Mouse (Mus musculus): ENCODE measurements around the gene Swsap1. TPM values are rescaled to one million over a fixed set of nuclear protein-coding genes. Genes with fewer than 3 reads are reported as not detected.

Gene Swsap1
- polyA plus RNA-seq (2015; fragmentation: Nextera tagmentation; extraction: Ambion mirVana) = 4.9 and 6.2 TPM in 2 replicates

DNA sequence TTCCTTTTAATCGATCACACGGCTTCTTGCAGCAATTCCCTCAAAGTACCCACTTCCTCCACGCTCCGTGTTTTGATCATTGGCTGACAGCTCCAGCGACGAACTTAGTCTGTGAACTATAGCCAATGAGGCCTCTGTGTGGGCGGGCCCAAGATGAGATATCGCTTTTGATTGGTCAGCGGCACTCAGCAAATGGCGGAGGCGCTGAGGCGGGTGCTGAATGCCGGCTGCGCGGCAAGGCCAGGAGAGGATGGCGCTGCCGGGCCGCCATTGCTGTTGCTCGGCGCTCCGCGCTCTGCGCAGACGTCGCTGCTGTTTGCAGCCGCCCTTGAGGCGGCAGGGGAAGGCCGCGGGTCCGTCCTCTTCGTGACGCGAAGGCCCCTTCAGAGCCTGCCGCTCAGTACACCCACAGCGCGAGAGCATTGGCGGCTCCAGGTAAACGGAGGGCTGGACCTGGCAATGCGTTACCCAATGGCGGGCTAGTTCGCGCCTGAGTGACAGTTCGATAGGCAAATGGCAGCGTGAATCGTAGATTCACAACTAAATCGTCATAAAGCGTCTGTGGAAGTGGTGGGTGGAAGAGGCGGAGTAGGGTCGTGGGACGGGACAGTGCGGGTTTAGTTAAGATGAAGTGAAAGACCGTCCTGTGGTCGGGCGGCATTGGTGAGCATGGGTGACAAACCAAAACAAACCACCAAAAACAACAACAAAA lies at the start of gene Swsap1:
Swsap1 (plus strand) TSS at position 186 of the 712 bp plus-strand sequence.
- Histone ChIP-seq H3K9me3 (no peaks in the 10 kb centered on the region), H3K27ac (peak within 1 kb of the TSS; percentile 85; the same call in 1 of the 2 replicates), H3K4me1 (peaks cover 13% of the 10 kb centered on the region), H3K4me3 (peak within 1 kb of the TSS; percentile 67), H3K36me3 (peaks cover 5% of the 10 kb centered on the region; the same call in 1 of the 2 replicates), H3K27me3 (peaks cover 22% of the 10 kb centered on the region), H3K4me2 (replicated peaks) (peak within 1 kb of the TSS; percentile 70), H3K9ac (peak within 1 kb of the TSS; percentile 78)
- WGBS = under 1% methylated on average over 54 of the region's 54 CpGs
- ATAC-seq (ENCODE audit: low FRiP score, low read depth) = peak; percentile 98

DNA sequence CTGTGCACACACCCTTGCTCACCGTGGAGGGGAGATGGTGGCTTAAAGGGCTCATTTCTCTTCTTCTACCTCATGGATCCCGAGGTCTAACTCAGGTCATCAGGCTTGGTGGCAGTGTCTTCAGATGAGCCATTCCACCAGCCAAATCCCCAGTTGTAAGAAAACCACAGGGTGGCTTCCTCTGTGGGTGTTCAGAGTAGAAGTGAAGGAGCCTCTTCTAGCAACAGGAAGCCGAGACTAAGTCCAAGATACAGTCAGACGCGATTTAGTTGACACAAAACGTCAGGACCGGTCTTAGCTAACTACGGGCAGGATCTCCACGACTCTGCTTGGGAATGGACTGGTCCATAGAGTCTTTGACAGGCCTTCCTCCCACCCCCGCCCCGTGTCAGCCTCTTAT lies 47.3 kb upstream of the Swsap1 start:
- 78% methylated on average over 11 of the region's 11 CpGs for WGBS
- Histone ChIP-seq H3K9ac (no peak overlapping the region), H3K27ac (no peak overlapping the region), H3K9me3 (no peaks in the 10 kb centered on the region), H3K4me3 (no peak overlapping the region), H3K4me1 (no peaks in the 10 kb centered on the region), H3K4me2 (replicated peaks) (no peak overlapping the region), H3K27me3 (peaks cover 10% of the 10 kb centered on the region; the same call in 1 of the 2 replicates), H3K36me3 (no peaks in the 10 kb centered on the region)
- ATAC-seq (ENCODE audit: low FRiP score, low read depth) = no peak

DNA sequence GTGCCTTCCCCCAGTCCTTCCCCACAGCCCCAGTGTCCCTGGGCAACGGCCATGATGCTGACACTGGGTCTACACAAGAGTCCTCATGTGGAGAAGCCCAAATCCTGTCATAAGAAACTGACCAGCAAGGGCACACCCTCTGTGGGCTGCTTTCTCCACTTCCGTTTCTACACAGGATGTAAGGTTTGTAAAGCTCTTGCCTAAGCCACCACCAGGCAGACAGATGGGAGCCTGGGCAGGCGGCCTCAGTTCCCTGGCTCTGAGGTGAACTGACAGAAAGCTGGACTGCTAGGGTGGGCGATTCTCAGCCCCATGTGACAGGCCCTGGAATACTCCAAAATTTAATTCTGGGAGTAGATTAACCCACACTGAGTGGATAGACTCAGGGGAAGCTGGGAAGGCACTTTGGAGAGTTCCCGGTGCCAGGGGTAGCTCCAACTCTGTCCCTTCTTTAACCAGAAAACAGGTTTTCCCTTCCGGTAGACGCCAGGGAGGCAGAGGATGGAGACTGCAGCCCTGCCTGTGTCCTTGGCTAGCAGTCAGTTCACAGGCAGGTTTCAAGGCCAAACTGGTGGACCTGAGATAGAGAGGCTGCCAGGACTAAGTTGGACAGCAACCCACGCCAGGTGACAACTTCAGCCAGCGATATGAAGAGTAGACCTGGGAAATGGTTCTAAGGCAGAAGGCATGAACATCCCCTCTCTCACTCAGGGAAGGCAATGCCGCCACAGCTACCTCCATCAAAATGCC lies 45.9 kb upstream of the Swsap1 start:
- ATAC-seq (ENCODE audit: low FRiP score, low read depth) = no peak

DNA sequence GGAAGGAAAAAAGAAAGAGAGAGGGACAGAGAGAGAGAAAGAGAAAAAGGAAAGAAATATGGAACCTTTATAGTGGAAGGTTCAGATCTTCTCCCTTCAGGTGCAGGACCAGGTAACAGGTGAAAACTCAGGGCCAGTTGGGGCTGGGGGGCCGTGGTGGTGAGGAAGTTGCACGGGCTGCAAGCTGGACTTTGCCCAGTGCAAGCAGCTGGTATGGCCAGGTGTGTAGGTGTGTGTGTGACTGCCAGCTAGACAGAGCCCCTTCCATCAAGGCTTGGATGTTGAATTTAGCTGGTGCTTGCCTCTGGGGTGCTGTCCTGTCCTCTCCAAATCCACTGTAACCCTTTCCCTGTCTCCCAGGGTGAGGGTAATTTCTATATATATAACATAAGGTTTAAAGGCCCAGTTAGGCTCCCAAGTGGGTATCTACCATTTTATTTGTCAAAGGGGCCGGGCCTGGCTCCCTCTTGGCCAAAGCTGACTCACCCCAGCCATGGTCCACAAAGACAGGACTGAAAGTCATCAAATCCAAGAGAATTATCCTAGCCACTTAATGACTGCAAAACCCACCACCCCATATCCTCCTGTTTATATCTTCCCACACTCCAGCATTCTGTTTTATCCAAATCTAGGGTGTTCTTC lies 38.6 kb upstream of the Swsap1 start:
- peak overlapping the region; percentile 65 for H3K4me3 ChIP-seq
- peaks cover 2% of the 10 kb centered on the region; the same call in 1 of the 2 replicates for H3K36me3 ChIP-seq
- peaks cover 5% of the 10 kb centered on the region for H3K4me1 ChIP-seq
- H3K9ac ChIP-seq = peak overlapping the region; percentile 68; the same call in 1 of the 2 replicates
- peaks cover 27% of the 10 kb centered on the region for H3K27me3 ChIP-seq
- no peak overlapping the region for H3K27ac ChIP-seq
- H3K9me3 ChIP-seq = no peaks in the 10 kb centered on the region
- H3K4me2 ChIP-seq (replicated peaks) = peak overlapping the region; percentile 97
- ATAC-seq (ENCODE audit: low FRiP score, low read depth) = no peak
- 63% methylated on average over 3 of the region's 3 CpGs for WGBS

More for the DNA sequence above, 45.9 kb upstream of the Swsap1 start:
- Histone ChIP-seq H3K27ac (no peak overlapping the region), H3K4me3 (no peak overlapping the region), H3K27me3 (0 out of 2 replicates have a peak, but pooled peaks cover 4% of the 10 kb centered on the region), H3K9me3 (no peaks in the 10 kb centered on the region), H3K4me1 (no peaks in the 10 kb centered on the region), H3K9ac (no peak overlapping the region; the same call in 1 of the 2 replicates), H3K36me3 (no peaks in the 10 kb centered on the region), H3K4me2 (replicated peaks) (no peak overlapping the region)
- whole genome bisulfite sequencing = 70% methylated on average over 10 of the region's 10 CpGs

DNA sequence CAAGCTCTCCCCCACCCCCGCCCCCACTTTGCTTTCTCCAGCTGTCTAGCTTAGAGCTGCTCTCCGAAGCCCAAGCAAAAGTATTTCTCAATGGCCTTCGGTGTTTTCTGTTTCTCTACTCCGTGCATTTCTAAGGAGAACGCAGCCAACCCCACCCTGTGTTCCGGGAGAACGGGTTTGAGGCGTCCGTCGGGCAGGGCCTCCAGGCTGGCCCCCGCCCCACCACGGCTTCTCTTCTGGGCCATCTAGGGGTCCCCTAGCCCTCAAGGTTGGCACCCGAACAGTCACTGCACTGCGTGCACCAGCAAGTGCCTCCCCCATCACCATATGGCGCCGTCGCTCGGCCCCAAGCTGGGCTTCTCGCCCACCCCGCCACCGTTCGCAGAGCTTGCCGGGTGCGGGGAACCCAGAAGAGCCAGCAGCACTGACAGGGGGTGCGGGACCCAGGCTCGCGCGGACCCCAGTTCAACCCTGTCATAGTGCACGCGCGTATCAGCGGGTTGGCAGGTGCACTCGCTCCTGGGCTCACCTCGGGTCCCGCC lies 38.0 kb upstream of the Swsap1 start:
- peak overlapping the region; percentile 97 for H3K4me2 ChIP-seq (replicated peaks)
- H3K9ac ChIP-seq = peak overlapping the region; percentile 68
- ATAC-seq (ENCODE audit: low FRiP score, low read depth) = no peak; the same call in 1 of the 2 replicates
- no peaks in the 10 kb centered on the region for H3K9me3 ChIP-seq
- no peak overlapping the region; the same call in 1 of the 2 replicates for H3K27ac ChIP-seq
- peaks cover 3% of the 10 kb centered on the region; the same call in 1 of the 2 replicates for H3K36me3 ChIP-seq
- WGBS = 2% methylated on average over 35 of the region's 35 CpGs
- H3K4me3 ChIP-seq = peak overlapping the region; percentile 65
- H3K4me1 ChIP-seq = peaks cover 5% of the 10 kb centered on the region
- peaks cover 27% of the 10 kb centered on the region for H3K27me3 ChIP-seq

DNA sequence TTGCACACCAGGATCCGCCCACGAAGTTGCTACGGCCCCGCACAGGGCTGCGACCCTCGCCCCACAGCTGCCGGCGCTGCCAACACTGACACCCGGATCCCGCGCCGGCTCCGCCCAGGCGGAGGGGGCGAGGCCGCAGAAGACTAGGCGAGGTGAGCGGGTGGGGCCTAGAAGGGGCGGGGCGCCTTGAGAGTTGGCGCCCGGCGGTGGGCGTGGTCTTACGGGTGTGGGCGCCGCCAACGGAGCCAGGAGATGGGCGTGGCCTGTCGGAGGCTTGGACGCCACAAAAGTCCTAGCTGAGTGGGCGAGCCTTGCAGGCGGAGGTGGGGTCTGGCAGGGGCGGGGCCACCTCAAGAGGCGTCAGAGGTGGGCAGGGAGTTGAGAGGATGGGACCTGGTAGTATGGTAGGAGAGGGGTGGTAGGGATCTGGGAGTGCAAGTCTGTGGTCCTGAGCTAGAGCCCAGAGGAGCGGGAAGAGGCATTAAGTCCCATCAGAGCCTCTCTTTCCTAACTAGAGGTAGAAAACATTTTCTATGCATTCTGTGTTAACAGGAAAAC lies 37.4 kb upstream of the Swsap1 start, which contains the start of gene Rab3d:
Rab3d (minus strand) TSS at position 158 of the 558 bp plus-strand sequence.
- WGBS = under 1% methylated on average over 35 of the region's 36 CpGs
- ATAC-seq (ENCODE audit: low FRiP score, low read depth) = peak; percentile 94
- H3K27ac ChIP-seq = no peak within 1 kb of the TSS; the same call in 1 of the 2 replicates

DNA sequence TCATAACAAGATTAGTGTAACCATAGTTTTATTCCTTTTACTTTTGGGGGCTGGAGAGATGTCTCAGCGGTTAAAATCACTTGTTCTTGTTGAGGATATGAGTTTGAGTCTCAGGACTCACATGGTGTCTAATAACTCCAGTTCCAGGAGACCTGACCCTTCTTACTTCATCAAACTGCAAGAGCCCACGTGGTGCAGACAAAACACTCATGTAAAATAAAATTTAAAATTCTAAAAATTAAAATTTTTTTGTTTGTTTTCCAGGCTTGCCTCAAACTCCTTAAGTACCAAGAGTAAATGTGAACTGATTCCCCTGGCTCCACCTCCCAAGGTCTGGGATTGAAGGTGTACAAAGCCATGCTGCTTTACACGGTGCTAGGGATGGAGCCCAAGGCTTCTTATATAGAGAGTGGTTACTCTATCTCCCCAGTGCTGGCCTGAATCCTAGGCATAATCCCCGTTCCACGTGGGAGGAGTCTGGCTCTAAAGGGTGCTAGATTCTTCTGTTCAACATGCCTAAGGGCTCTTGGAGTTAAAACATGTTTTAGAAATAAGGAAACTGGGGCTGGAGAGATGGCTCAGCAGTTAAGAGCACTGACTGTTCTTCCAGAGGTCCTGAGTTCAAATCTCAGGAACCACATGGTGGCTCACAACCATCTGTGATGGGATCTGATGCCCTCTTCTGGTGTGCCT lies 36.7 kb upstream of the Swsap1 start:
- Histone ChIP-seq H3K4me2 (replicated peaks) (peak overlapping the region; percentile 97), H3K4me1 (peaks cover 5% of the 10 kb centered on the region), H3K36me3 (peaks cover 3% of the 10 kb centered on the region), H3K9me3 (no peaks in the 10 kb centered on the region), H3K27ac (no peak overlapping the region), H3K9ac (no peak overlapping the region; the same call in 1 of the 2 replicates), H3K4me3 (peak overlapping the region; percentile 65), H3K27me3 (peaks cover 27% of the 10 kb centered on the region)
- 23% methylated on average over 5 of the region's 5 CpGs for WGBS
- no peak for ATAC-seq (ENCODE audit: low FRiP score, low read depth)

More for the DNA sequence above, 37.4 kb upstream of the Swsap1 start, which contains the start of gene Rab3d:
- peak within 1 kb of the TSS; percentile 97 for H3K4me2 ChIP-seq (replicated peaks)
- H3K36me3 ChIP-seq = peaks cover 3% of the 10 kb centered on the region; the same call in 1 of the 2 replicates
- H3K4me1 ChIP-seq = peaks cover 5% of the 10 kb centered on the region
- peak within 1 kb of the TSS; percentile 65 for H3K4me3 ChIP-seq
- peaks cover 27% of the 10 kb centered on the region for H3K27me3 ChIP-seq
- H3K9ac ChIP-seq = peak within 1 kb of the TSS; percentile 68
- H3K9me3 ChIP-seq = no peaks in the 10 kb centered on the region

DNA sequence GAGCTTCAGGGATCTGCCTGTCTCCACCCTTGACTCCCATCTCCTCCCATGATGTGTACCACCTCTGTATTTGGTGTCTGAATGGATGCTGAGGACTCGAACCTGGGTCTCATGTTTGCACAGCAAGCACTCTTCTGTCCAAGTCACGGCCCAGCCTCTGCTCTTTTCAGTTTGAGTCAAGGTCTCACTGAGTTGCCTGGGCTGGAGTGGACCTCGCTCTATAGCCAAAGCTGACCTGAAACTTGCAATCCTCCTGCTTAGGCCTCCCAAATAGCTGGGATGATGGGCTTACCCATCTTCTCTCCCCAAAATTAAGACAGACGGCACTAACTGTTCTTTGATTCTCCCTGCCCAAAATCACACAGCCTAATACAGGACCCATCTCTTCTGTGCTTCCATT lies 32.5 kb upstream of the Swsap1 start:
- Histone ChIP-seq H3K27ac (no peak overlapping the region), H3K9me3 (no peaks in the 10 kb centered on the region; the same call in 1 of the 2 replicates), H3K27me3 (no peaks in the 10 kb centered on the region), H3K4me1 (peaks cover 13% of the 10 kb centered on the region), H3K4me3 (no peak overlapping the region), H3K36me3 (peaks cover 12% of the 10 kb centered on the region), H3K9ac (no peak overlapping the region), H3K4me2 (replicated peaks) (no peak overlapping the region)
- no peak for ATAC-seq (ENCODE audit: low FRiP score, low read depth)
- 89% methylated on average over 4 of the region's 4 CpGs for WGBS

DNA sequence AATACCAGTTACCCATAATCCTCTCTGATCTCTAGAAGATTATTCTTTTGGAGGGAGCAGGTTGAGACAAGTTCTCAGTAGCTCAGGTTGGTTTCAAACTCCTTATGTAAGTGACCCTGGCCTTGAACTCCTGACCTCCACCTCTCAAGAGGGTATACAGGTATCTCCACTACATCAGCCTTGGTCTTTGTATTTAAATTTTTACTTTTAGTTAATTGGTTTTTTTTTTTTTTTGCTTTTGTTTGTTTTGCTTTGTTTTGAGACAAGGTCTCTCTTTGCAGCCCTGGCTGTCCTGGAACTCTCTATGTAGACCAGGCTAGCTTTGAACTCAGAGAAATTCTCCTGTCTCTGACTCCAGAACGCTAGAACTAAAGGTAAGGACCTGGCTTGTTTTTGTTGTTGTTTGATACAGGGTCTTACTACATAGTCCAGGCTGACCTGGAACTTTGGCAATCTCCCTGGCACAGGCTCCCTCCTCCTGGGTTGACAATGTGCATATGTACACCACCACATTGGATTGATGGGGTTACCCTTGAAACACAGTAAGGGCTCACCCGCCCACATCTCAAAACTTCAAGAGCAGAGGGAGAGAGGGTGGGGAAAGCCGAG lies 32.0 kb upstream of the Swsap1 start:
- ATAC-seq (ENCODE audit: low FRiP score, low read depth) = no peak
- Histone ChIP-seq H3K27me3 (no peaks in the 10 kb centered on the region), H3K4me1 (peaks cover 13% of the 10 kb centered on the region), H3K4me2 (replicated peaks) (no peak overlapping the region), H3K36me3 (peaks cover 12% of the 10 kb centered on the region), H3K9me3 (no peaks in the 10 kb centered on the region; the same call in 1 of the 2 replicates), H3K27ac (no peak overlapping the region), H3K4me3 (no peak overlapping the region), H3K9ac (no peak overlapping the region)
- WGBS = 64% methylated on average over 3 of the region's 3 CpGs

DNA sequence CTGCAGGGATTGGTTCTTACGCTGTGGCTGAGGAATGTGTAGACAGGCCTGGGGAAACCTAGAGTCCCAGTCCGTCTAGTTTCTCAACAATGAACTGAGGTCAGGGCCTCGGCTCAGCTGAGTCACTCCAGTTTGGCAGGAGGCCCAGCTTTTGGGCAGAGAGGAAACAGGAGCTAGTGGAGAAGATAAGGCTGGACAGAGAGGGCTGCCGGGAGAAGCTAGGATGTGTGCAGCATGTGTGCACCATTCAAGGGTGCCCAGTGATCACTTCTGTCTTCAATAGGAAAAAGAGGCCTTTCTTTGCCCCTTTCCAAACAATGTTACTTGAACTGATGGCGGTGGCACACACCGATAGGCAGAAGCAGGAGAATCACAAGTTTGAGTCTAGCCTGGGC lies 31.5 kb upstream of the Swsap1 start:
- Histone ChIP-seq H3K9me3 (no peaks in the 10 kb centered on the region; the same call in 1 of the 2 replicates), H3K4me1 (peaks cover 13% of the 10 kb centered on the region), H3K27me3 (no peaks in the 10 kb centered on the region), H3K27ac (no peak overlapping the region), H3K4me2 (replicated peaks) (no peak overlapping the region), H3K9ac (no peak overlapping the region), H3K4me3 (no peak overlapping the region), H3K36me3 (peaks cover 12% of the 10 kb centered on the region)
- no peak for ATAC-seq (ENCODE audit: low FRiP score, low read depth)
- 80% methylated on average over 6 of the region's 6 CpGs for WGBS
